Mouse (Mus musculus) ES-Bruce4 (cell line): ENCODE results near the gene Lnx2. TPM values are rescaled to one million over a fixed set of nuclear protein-coding genes. Genes with fewer than 3 reads are reported as not detected.

Experiments
- H3K27ac ChIP-seq: 2 replicates; pipeline ENCODE4 v1.5.1; 2012; ENCODE audit warnings: low read length, inconsistent platforms; ENCODE audit not compliant: insufficient read depth
- H3K27me3 ChIP-seq: 2 replicates; pipeline ENCODE4 v1.6.1; 2012; ENCODE audit warnings: mild to moderate bottlenecking, low read length, inconsistent platforms; ENCODE audit not compliant: control insufficient read depth, poor library complexity, insufficient read depth, severe bottlenecking
- H3K36me3 ChIP-seq: 2 replicates; pipeline ENCODE4 v1.6.1; 2012; ENCODE audit warnings: inconsistent platforms, mild to moderate bottlenecking, low read length, moderate library complexity; ENCODE audit not compliant: control insufficient read depth, poor library complexity, insufficient read depth, severe bottlenecking
- H3K4me1 ChIP-seq: one replicate; pipeline ENCODE4 v1.8.1; 2011; ENCODE audit warnings: low read length; ENCODE audit not compliant: control insufficient read depth, insufficient read depth
- H3K4me3 ChIP-seq: 2 replicates; pipeline ENCODE4 v1.5.1; 2011; ENCODE audit warnings: low read depth, mild to moderate bottlenecking, low read length
- H3K9ac ChIP-seq: 2 replicates; pipeline ENCODE4 v1.6.1; 2012; ENCODE audit warnings: low read depth, mild to moderate bottlenecking, inconsistent platforms; ENCODE audit not compliant: poor library complexity, severe bottlenecking
- H3K9me3 ChIP-seq: replicated peaks from 2 replicates; pipeline ENCODE4 v1.6.1; 2012; ENCODE audit warnings: mild to moderate bottlenecking, low read length, inconsistent platforms; ENCODE audit not compliant: control insufficient read depth, poor library complexity, insufficient read depth, severe bottlenecking
- CTCF ChIP-seq: IDR thresholded peaks from one replicate; pipeline ENCODE4 v1.8.1; 2011; ENCODE audit warnings: low read depth, low read length
- EP300 ChIP-seq: IDR thresholded peaks from 2 replicates; pipeline ENCODE4 v1.6.1; 2011; ENCODE audit warnings: low read depth, low read length; ENCODE audit not compliant: insufficient read depth
- POLR2A ChIP-seq: IDR thresholded peaks from one replicate; pipeline ENCODE4 v1.8.1; 2011; ENCODE audit warnings: low read length; ENCODE audit not compliant: insufficient read depth
- polyA plus RNA-seq: library from polyadenylated mRNA; stranded (reverse); fragments of >200 nt; gene quantifications from 2 replicates; pipeline ENCODE4 v1.2.4, GENCODE M21; 2011; ENCODE audit warnings: low read depth; ENCODE audit not compliant: missing spikeins, insufficient read depth, insufficient read length

The Lnx2 gene
- polyA plus RNA-seq, 1 experiment: 9.0 TPM

DNA sequence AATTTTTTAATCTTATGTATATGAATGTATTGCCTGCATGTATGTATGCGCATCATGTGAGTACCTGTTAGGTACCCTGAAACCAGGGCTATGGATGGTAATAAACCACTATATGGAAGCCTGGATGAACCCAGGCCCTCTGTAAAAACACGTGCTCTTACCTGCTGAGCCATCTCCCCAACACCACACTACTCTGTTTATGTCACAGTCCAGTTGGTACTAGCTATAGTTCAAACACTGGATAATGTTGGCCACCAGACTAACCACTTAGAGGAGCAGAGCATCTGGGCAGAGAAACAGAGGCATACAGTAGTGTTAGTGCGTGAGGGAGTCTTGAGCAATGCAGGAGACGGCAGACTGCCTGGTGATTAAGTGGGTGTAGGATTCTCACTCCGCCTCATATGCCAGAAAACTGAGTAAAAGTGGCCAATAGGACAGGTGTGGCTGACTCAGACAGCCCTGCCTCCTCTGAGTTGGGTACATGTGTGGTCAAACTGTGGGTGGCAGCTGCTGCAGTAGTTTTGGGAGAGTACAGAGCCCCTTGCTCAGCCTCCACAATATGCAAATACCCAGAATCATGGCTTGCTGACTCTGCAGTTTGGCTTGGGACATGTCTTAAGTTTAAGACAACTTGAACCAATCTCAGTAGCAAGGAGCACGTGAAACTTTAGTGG lies 20.7 kb downstream of the Lnx2 start:
- H3K4me1 ChIP-seq: no peaks in the 10 kb centered on the region
- TF ChIP-seq POLR2A: no peak
- TF ChIP-seq CTCF: no peak
- no peak for TF ChIP-seq EP300
- no peak overlapping the region for H3K27ac ChIP-seq
- no peak overlapping the region for H3K4me3 ChIP-seq
- H3K9me3 ChIP-seq: no peaks in the 10 kb centered on the region
- no peak overlapping the region for H3K9ac ChIP-seq
- no peaks in the 10 kb centered on the region for H3K27me3 ChIP-seq
- H3K36me3 ChIP-seq: no peaks in the 10 kb centered on the region

DNA sequence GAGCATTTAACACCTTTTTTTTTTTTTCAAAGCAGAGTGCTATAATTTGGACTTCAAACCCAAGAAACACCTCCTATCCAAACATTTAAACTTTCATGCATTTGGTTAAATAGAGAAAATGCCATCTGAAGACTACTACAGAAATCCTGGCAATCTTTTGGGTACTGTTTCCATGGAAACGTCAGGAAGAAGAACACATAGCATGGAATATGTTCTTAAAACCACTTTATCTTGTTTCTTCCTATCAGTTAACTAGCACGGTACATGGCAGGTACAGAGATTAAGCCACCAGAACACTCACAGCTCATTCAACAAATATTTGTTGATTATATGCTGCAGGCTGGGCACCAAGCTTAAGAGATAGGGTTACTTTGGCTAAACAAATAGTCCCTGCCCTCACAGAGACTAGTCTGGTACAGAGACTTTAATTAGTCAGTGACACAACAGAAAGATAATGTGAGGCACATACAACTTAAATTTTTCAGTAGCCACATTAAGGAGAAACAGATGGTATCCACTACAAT lies 21.6 kb downstream of the Lnx2 start:
- H3K9ac ChIP-seq: no peak overlapping the region
- no peak overlapping the region for H3K4me3 ChIP-seq
- H3K27me3 ChIP-seq: no peaks in the 10 kb centered on the region
- no peaks in the 10 kb centered on the region for H3K9me3 ChIP-seq
- H3K36me3 ChIP-seq: no peaks in the 10 kb centered on the region
- TF ChIP-seq EP300 (no peak), POLR2A (no peak), CTCF (no peak)
- H3K27ac ChIP-seq: no peak overlapping the region
- H3K4me1 ChIP-seq: no peaks in the 10 kb centered on the region

DNA sequence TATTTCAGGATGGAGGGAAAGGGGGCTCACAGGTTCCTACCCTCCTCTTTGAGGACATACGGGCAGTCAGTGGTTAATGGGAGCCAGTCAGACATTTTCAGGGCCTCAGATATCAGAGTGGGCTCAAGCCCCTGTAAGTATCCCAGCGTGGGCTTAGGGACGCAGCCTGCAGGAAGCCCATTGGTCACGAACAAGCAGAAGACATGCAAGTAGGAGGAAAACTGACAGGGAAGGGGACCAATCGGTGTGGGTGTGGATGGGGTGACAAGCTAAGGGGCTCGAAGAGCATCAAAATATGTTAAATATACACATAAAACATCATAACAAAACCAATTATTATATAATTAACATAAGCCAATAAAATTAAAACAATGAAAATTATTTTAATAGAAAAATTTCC lies 22.1 kb downstream of the Lnx2 start:
- no peak overlapping the region for H3K27ac ChIP-seq
- H3K27me3 ChIP-seq: no peaks in the 10 kb centered on the region
- no peaks in the 10 kb centered on the region for H3K4me1 ChIP-seq
- H3K36me3 ChIP-seq: no peaks in the 10 kb centered on the region
- no peak overlapping the region for H3K9ac ChIP-seq
- no peaks in the 10 kb centered on the region for H3K9me3 ChIP-seq
- no peak for TF ChIP-seq CTCF
- TF ChIP-seq EP300: no peak
- TF ChIP-seq POLR2A: no peak
- H3K4me3 ChIP-seq: no peak overlapping the region

DNA sequence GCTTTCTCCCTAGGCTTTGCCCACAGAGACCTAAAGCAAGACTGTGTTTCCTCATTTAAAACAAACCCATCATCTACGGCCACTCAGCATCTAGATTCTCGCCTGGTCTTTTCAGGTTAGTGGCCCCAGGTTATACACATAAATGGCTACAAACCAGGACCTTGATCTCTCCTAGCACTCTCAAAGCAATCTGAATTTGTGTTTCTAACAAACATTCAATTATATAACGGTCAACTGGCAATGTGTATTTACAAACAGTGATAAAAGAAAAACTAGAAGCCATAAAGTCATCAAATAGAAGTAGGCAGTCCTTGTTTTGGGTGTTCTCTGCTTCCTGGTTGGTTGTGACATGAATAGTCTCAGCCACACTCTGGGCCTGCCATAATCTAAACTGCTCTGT lies 22.9 kb downstream of the Lnx2 start:
- Histone ChIP-seq H3K36me3 (no peaks in the 10 kb centered on the region), H3K4me3 (no peak overlapping the region), H3K9ac (no peak overlapping the region), H3K9me3 (no peaks in the 10 kb centered on the region), H3K27ac (no peak overlapping the region), H3K4me1 (no peaks in the 10 kb centered on the region), H3K27me3 (no peaks in the 10 kb centered on the region)
- no peak for TF ChIP-seq POLR2A
- no peak for TF ChIP-seq EP300
- no peak for TF ChIP-seq CTCF

DNA sequence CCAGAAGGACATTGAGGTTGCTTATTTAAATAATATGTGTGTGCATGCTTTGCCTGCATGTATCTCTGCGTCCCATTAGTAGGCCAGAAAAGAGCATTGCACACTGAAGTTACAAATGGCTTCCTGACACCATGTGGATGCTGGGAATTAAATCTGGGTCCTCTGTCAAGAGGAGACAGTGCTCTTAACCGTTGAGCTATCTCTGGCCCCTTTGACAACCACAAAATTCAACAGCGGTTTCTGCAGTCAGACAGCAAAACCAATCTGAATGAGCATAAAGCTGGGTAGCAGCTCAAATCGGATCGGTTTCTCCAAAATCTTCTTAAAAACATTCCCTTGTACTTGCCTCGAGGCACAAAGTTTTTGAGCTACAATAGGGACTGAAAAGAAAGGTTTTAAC lies 23.3 kb downstream of the Lnx2 start:
- H3K4me1 ChIP-seq: no peaks in the 10 kb centered on the region
- no peak overlapping the region for H3K27ac ChIP-seq
- H3K9ac ChIP-seq: no peak overlapping the region
- no peaks in the 10 kb centered on the region for H3K9me3 ChIP-seq
- TF ChIP-seq EP300 (no peak), CTCF (no peak), POLR2A (no peak)
- H3K27me3 ChIP-seq: no peaks in the 10 kb centered on the region
- H3K4me3 ChIP-seq: no peak overlapping the region
- no peaks in the 10 kb centered on the region for H3K36me3 ChIP-seq

DNA sequence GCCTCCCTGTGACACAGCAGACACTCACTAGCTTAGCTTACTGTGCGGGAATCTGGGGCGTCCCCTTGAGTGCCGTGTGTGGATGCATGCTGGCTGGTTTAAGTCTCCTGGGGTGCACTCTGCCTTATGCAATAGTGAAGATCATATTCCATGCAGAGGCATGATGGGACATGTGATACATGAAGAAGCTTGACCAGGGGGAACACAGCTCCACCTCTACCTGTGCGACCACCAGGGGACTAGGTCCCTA lies 24.2 kb downstream of the Lnx2 start:
- Histone ChIP-seq H3K9me3 (no peaks in the 10 kb centered on the region), H3K9ac (no peak overlapping the region), H3K4me1 (no peaks in the 10 kb centered on the region), H3K36me3 (no peaks in the 10 kb centered on the region), H3K27me3 (no peaks in the 10 kb centered on the region), H3K27ac (no peak overlapping the region), H3K4me3 (no peak overlapping the region)
- no peak for TF ChIP-seq EP300
- TF ChIP-seq CTCF: no peak
- no peak for TF ChIP-seq POLR2A
